Mouse (Mus musculus) lung, adult 2 months (tissue): ENCODE results near the gene Ankrd6.

ENCODE experiments used
- CTCF ChIP-seq: fragments of 200-500 bp; IDR thresholded peaks from 2 replicates; pipeline ENCODE4 v1.5.1; 2011; ENCODE audit warnings: mild to moderate bottlenecking, low read length, control low read depth; ENCODE audit not compliant: insufficient read depth
- POLR2A ChIP-seq: fragments of 200-500 bp; IDR thresholded peaks from 2 replicates; pipeline ENCODE4 v1.6.1; 2011; ENCODE audit warnings: low read depth, mild to moderate bottlenecking, control low read depth, low read length, borderline replicate concordance; ENCODE audit errors: extremely low read depth

- TF ChIP-seq POLR2A (no peak), CTCF (no peak)
Measured at GRCm38 (mm10) chr4:32929750-32930149, 20.9 kb downstream of the Ankrd6 start.
